ENCODE assay signal across 8 mouse cellular contexts in genomic region chr5:130029142-130029897, GRCm38 (mm10). TPM values are rescaled to one million over a fixed set of nuclear protein-coding genes. Genes with fewer than 3 reads are reported as not detected.
A peak's percentile ranks its signal among the peaks of the same experiment; 100 is the strongest.
DNase-seq lines count a peak whose midpoint lies in the region; ATAC-seq and TF ChIP-seq lines count a peak whose summit lies in the region.

Gene Asl, minus strand, starts transcription at chr5:130029247.
Gene Crcp, plus strand, starts transcription at chr5:130029290.

- DNase-seq in c-Kit-positive CD71-positive TER-119-positive erythroid progenitor cells, embryonic 14.5 days (ENCODE audit: low spot score), result peak; percentile 77
- peak; percentile 86 to 95 for DNase-seq in kidney, postnatal 36 days
- peak; percentile 65 to 69 (median 66) for DNase-seq in liver, embryonic 14.5 days (ENCODE audit: low read depth in 3 of 3, low spot score in 3 of 3)
- peak; percentile 86 for DNase-seq in neural tube, embryonic 10.5 days (ENCODE audit: extremely low spot score, low spot score)

- no peaks in the 10 kb centered on the region for H3K4me1 ChIP-seq in ES-Bruce4 (ENCODE audit: control insufficient read depth, insufficient read depth, low read length)
- H3K4me1 ChIP-seq in forebrain, embryonic 12.5 days, result peaks cover 13% of the 10 kb centered on the region; the same call in 1 of the 2 replicates
- H3K4me1 ChIP-seq in heart, embryonic 16.5 days (ENCODE audit: control insufficient read depth, insufficient read depth, low read length), result peaks cover 3% of the 10 kb centered on the region
- peaks cover 6 to 22% of the 10 kb centered on the region in 2 experiments for H3K4me1 ChIP-seq in liver, embryonic 14.5 days (replicated peaks; ENCODE audit: control insufficient read depth in 2 of 2, insufficient read depth in 2 of 2, low read length in 1 of 2)
- no peaks in the 10 kb centered on the region for H3K4me1 ChIP-seq in stomach, embryonic 16.5 days (ENCODE audit: control insufficient read depth, insufficient read depth, low read length)

- no peak for TF ChIP-seq CTCF in ES-Bruce4 (IDR thresholded peaks at IDR 0.05; ENCODE audit: low read depth, low read length)
- TF ChIP-seq CTCF in liver, embryonic 14.5 days (IDR thresholded peaks at IDR 0.05; ENCODE audit: low read depth), result no peak

- H3K27ac ChIP-seq in ES-Bruce4 (ENCODE audit: insufficient read depth, low read length), result peak within 1 kb of the TSS; percentile 94
- H3K27ac ChIP-seq in forebrain, embryonic 12.5 days, result peak within 1 kb of the TSS; percentile 94
- peak within 1 kb of the TSS; percentile 94 for H3K27ac ChIP-seq in heart, embryonic 16.5 days (ENCODE audit: low read length)
- H3K27ac ChIP-seq in liver, embryonic 14.5 days, result peak within 1 kb of the TSS; percentile 80
- H3K27ac ChIP-seq in stomach, embryonic 16.5 days (ENCODE audit: low read length), result peak within 1 kb of the TSS; percentile 95

- 2% methylated on average over 50 of the region's 51 CpGs for WGBS in forebrain, embryonic 12.5 days
- 1% methylated on average over 51 of the region's 51 CpGs for WGBS in heart, embryonic 16.5 days
- 2% methylated on average over 51 of the region's 51 CpGs for WGBS in liver, embryonic 14.5 days (ENCODE audit: insufficient replicate concordance)
- 1% methylated on average over 51 of the region's 51 CpGs for WGBS in stomach, embryonic 16.5 days

- ATAC-seq in forebrain, embryonic 12.5 days (ENCODE audit: low FRiP score), result peak; percentile 82
- peak; percentile 84 for ATAC-seq in heart, embryonic 16.5 days (replicated peaks; ENCODE audit: extremely low read depth, insufficient read depth, low FRiP score)
- peak; percentile 81 for ATAC-seq in liver, embryonic 14.5 days (ENCODE audit: insufficient read depth)
- peak; percentile 80 for ATAC-seq in stomach, embryonic 16.5 days (ENCODE audit: insufficient read depth, low FRiP score)

- peak within 1 kb of the TSS; percentile 75 for H3K4me2 ChIP-seq in forebrain, embryonic 12.5 days
- peak within 1 kb of the TSS; percentile 76 for H3K4me2 ChIP-seq in heart, embryonic 16.5 days (ENCODE audit: low read depth, low read length)
- peak within 1 kb of the TSS; percentile 87 for H3K4me2 ChIP-seq in liver, embryonic 14.5 days (ENCODE audit: low read depth)
- H3K4me2 ChIP-seq in stomach, embryonic 16.5 days (ENCODE audit: low read depth, low read length), result peak within 1 kb of the TSS; percentile 91

- H3K27me3 ChIP-seq in ES-Bruce4 (ENCODE audit: control insufficient read depth, insufficient read depth, low read length, poor library complexity, severe bottlenecking), result no peaks in the 10 kb centered on the region
- peaks cover 11% of the 10 kb centered on the region for H3K27me3 ChIP-seq in forebrain, embryonic 12.5 days
- H3K27me3 ChIP-seq in heart, embryonic 16.5 days (ENCODE audit: control insufficient read depth, insufficient read depth, low read length), result 0 out of 2 replicates have a peak, but pooled peaks cover 3% of the 10 kb centered on the region
- no peaks in the 10 kb centered on the region for H3K27me3 ChIP-seq in liver, embryonic 14.5 days (ENCODE audit: control insufficient read depth, insufficient read depth, low read length)
- H3K27me3 ChIP-seq in stomach, embryonic 16.5 days (ENCODE audit: control insufficient read depth, insufficient read depth, low read length), result no peaks in the 10 kb centered on the region

- H3K9ac ChIP-seq in ES-Bruce4 (ENCODE audit: low read depth, poor library complexity, severe bottlenecking), result peak within 1 kb of the TSS; percentile 81
- peak within 1 kb of the TSS; percentile 83 for H3K9ac ChIP-seq in forebrain, embryonic 12.5 days
- H3K9ac ChIP-seq in heart, embryonic 16.5 days (ENCODE audit: low read length), result peak within 1 kb of the TSS; percentile 90
- H3K9ac ChIP-seq in liver, embryonic 14.5 days (replicated peaks), result peak within 1 kb of the TSS; percentile 91
- H3K9ac ChIP-seq in stomach, embryonic 16.5 days (ENCODE audit: low read length), result peak within 1 kb of the TSS; percentile 89

- H3K9me3 ChIP-seq in ES-Bruce4 (replicated peaks; ENCODE audit: control insufficient read depth, insufficient read depth, low read length, poor library complexity, severe bottlenecking), result no peaks in the 10 kb centered on the region
- no peaks in the 10 kb centered on the region for H3K9me3 ChIP-seq in forebrain, embryonic 12.5 days
- H3K9me3 ChIP-seq in heart, embryonic 16.5 days (replicated peaks; ENCODE audit: control insufficient read depth, low read length), result no peaks in the 10 kb centered on the region
- no peaks in the 10 kb centered on the region for H3K9me3 ChIP-seq in liver, embryonic 14.5 days (ENCODE audit: control insufficient read depth, low read length)
- H3K9me3 ChIP-seq in stomach, embryonic 16.5 days (replicated peaks; ENCODE audit: control insufficient read depth, low read length), result no peaks in the 10 kb centered on the region

- TF ChIP-seq EP300 in ES-Bruce4 (IDR thresholded peaks at IDR 0.05; ENCODE audit: insufficient read depth, low read depth, low read length), result no peak
- no peak for TF ChIP-seq EP300 in liver, embryonic 14.5 days (IDR thresholded peaks at IDR 0.05; ENCODE audit: low read depth)

- H3K4me3 ChIP-seq in ES-Bruce4 (ENCODE audit: low read depth, low read length), result peak within 1 kb of the TSS; percentile 99
- H3K4me3 ChIP-seq in forebrain, embryonic 12.5 days (replicated peaks), result peak within 1 kb of the TSS; percentile 79
- H3K4me3 ChIP-seq in heart, embryonic 16.5 days (ENCODE audit: low read length), result peak within 1 kb of the TSS; percentile 89
- peak within 1 kb of the TSS; percentile 92 to 96 for H3K4me3 ChIP-seq in liver, embryonic 14.5 days (ENCODE audit: insufficient read depth in 1 of 2, low read depth in 2 of 2, low read length in 2 of 2)
- peak within 1 kb of the TSS; percentile 88 for H3K4me3 ChIP-seq in stomach, embryonic 16.5 days (replicated peaks; ENCODE audit: low read length)

- TF ChIP-seq POLR2A in ES-Bruce4 (IDR thresholded peaks at IDR 0.05; ENCODE audit: insufficient read depth, low read length), result no peak

- H3K36me3 ChIP-seq in ES-Bruce4 (ENCODE audit: control insufficient read depth, insufficient read depth, low read length, poor library complexity, severe bottlenecking), result no peaks in the 10 kb centered on the region
- H3K36me3 ChIP-seq in forebrain, embryonic 12.5 days (replicated peaks), result no peaks in the 10 kb centered on the region
- no peaks in the 10 kb centered on the region for H3K36me3 ChIP-seq in heart, embryonic 16.5 days (ENCODE audit: control insufficient read depth, insufficient read depth)
- H3K36me3 ChIP-seq in liver, embryonic 14.5 days (replicated peaks; ENCODE audit: control insufficient read depth, insufficient read depth, low read depth), result no peaks in the 10 kb centered on the region
- no peaks in the 10 kb centered on the region for H3K36me3 ChIP-seq in stomach, embryonic 16.5 days (ENCODE audit: control insufficient read depth, insufficient read depth, low read length)

RNA-seq across cellular contexts. Expression of gene Asl, which starts in this region (rescaled TPM):
- polyA plus RNA-seq in ES-Bruce4 (2011; ENCODE audit: insufficient read depth, insufficient read length, low read depth, missing spikeins), result 60.7 and 63.4 TPM in 2 replicates
- polyA plus RNA-seq in forebrain, embryonic 12.5 days (2016; fragmentation: Nextera tagmentation; extraction: Ambion mirVana), result 20.9 and 23.5 TPM in 2 replicates
- 20.8 and 23.0 TPM in 2 replicates for polyA plus RNA-seq in heart, embryonic 16.5 days (2015; fragmentation: Nextera tagmentation; extraction: Ambion mirVana)
- polyA plus RNA-seq in liver, embryonic 14.5 days (2012; rRNA removed), result 26.1 and 30.4 TPM in 2 replicates
- polyA plus RNA-seq in liver, embryonic 14.5 days (2014; fragmentation: Nextera tagmentation; extraction: Ambion mirVana), result 39.8 and 47.3 TPM in 2 replicates
- polyA plus RNA-seq in stomach, embryonic 16.5 days (2015; fragmentation: Nextera tagmentation; extraction: Ambion mirVana), result 46.5 and 47.8 TPM in 2 replicates

RNA-seq across cellular contexts. Expression of gene Crcp, which starts in this region (rescaled TPM):
- 25.7 and 30.0 TPM in 2 replicates for polyA plus RNA-seq in ES-Bruce4 (2011; ENCODE audit: insufficient read depth, insufficient read length, low read depth, missing spikeins)
- polyA plus RNA-seq in forebrain, embryonic 12.5 days (2016; fragmentation: Nextera tagmentation; extraction: Ambion mirVana), result 54.0 and 55.8 TPM in 2 replicates
- polyA plus RNA-seq in heart, embryonic 16.5 days (2015; fragmentation: Nextera tagmentation; extraction: Ambion mirVana), result 24.4 and 26.2 TPM in 2 replicates
- polyA plus RNA-seq in liver, embryonic 14.5 days (2012; rRNA removed), result 8.6 and 15.8 TPM in 2 replicates
- polyA plus RNA-seq in liver, embryonic 14.5 days (2014; fragmentation: Nextera tagmentation; extraction: Ambion mirVana), result 14.7 and 16.1 TPM in 2 replicates
- polyA plus RNA-seq in stomach, embryonic 16.5 days (2015; fragmentation: Nextera tagmentation; extraction: Ambion mirVana), result 32.1 and 33.1 TPM in 2 replicates

Comparison
In these comparisons a context has a peak if more than half of its experiments do, and no peak if none do; other contexts are left out.
1. Peak in every context shown above with its lines: DNase-seq, ATAC-seq, H3K4me3 ChIP-seq and H3K27ac ChIP-seq.